Mouse (Mus musculus) frontal cortex, adult (tissue): Measurements from ENCODE around the gene Ern1.

Source experiments
- ATAC-seq: cut with Nextera tagmentation; 2 replicates; pipeline ENCODE4 v1.9.2; 2017; ENCODE audit warnings: mild to moderate bottlenecking, moderate library complexity, mixed read lengths; ENCODE audit not compliant: low TSS enrichment

Ern1 gene

GRCm38 (mm10) chr11:106390757-106391156, 96.9 kb downstream of the Ern1 start:
- ATAC-seq = no peak

GRCm38 (mm10) chr11:106389611-106390010, 98.0 kb downstream of the Ern1 start:
- ATAC-seq = no peak

- no peak for ATAC-seq
These were observed 99.8 kb downstream of the Ern1 start, which contains the start of gene Icam2 for GRCm38 (mm10) chr11:106387791-106388216. Gene Icam2 (minus strand): TSS chr11:106388075.

- no peak for ATAC-seq
These were observed 100.6 kb downstream of the Ern1 start for GRCm38 (mm10) chr11:106387020-106387419.

- ATAC-seq = no peak
These were observed 101.2 kb downstream of the Ern1 start for GRCm38 (mm10) chr11:106386409-106386808.

GRCm38 (mm10) chr11:106383051-106383790, 104.4 kb downstream of the Ern1 start:
- ATAC-seq = no peak

- ATAC-seq = no peak
These were observed 105.2 kb downstream of the Ern1 start for GRCm38 (mm10) chr11:106382424-106382823.

- ATAC-seq = no peak
These were observed 105.8 kb downstream of the Ern1 start for GRCm38 (mm10) chr11:106381883-106382282.

- no peak for ATAC-seq
These were observed 106.6 kb downstream of the Ern1 start for GRCm38 (mm10) chr11:106381011-106381410.

- ATAC-seq = no peak
These were observed 112.7 kb downstream of the Ern1 start for GRCm38 (mm10) chr11:106374979-106375378.

- ATAC-seq = no peak
These were observed 113.1 kb downstream of the Ern1 start for GRCm38 (mm10) chr11:106374559-106374958.

GRCm38 (mm10) chr11:106373998-106374397, 113.7 kb downstream of the Ern1 start:
- ATAC-seq = no peak

- peak; percentile 79 for ATAC-seq
These were observed 121.3 kb downstream of the Ern1 start for GRCm38 (mm10) chr11:106366316-106366715.

GRCm38 (mm10) chr11:106365366-106365765, 122.3 kb downstream of the Ern1 start, which contains the start of gene Prr29:
Gene Prr29 (plus strand): TSS chr11:106365472.
- no peak for ATAC-seq

- ATAC-seq = peak; percentile 57; the same call in 1 of the 2 replicates
These were observed 122.9 kb downstream of the Ern1 start for GRCm38 (mm10) chr11:106364712-106365111.

GRCm38 (mm10) chr11:106359350-106359749, 128.3 kb downstream of the Ern1 start:
- no peak for ATAC-seq

- ATAC-seq = no peak
These were observed 132.1 kb downstream of the Ern1 start for GRCm38 (mm10) chr11:106355382-106356128.

GRCm38 (mm10) chr11:106354181-106354580, 133.5 kb downstream of the Ern1 start:
- ATAC-seq = no peak

- no peak for ATAC-seq
These were observed 134.5 kb downstream of the Ern1 start, which contains the start of gene Scn4a for GRCm38 (mm10) chr11:106353188-106353587. Gene Scn4a (minus strand): TSS chr11:106353288.

- ATAC-seq = no peak
These were observed 135.7 kb downstream of the Ern1 start for GRCm38 (mm10) chr11:106351941-106352340.

GRCm38 (mm10) chr11:106351253-106351652, 136.4 kb downstream of the Ern1 start:
- ATAC-seq = no peak

GRCm38 (mm10) chr11:106350853-106351252, 136.8 kb downstream of the Ern1 start:
- no peak for ATAC-seq

- ATAC-seq = no peak
These were observed 137.9 kb downstream of the Ern1 start for GRCm38 (mm10) chr11:106349772-106350171.
